Mouse (Mus musculus) cerebellum, adult 18-20 months (tissue): Measurements from ENCODE around the gene Ank3.

Source experiments
- DNase-seq, 2 experiments: peaks; one replicate each; pipeline ENCODE4 v3.0.0; 2021

Gene Ank3

DNA sequence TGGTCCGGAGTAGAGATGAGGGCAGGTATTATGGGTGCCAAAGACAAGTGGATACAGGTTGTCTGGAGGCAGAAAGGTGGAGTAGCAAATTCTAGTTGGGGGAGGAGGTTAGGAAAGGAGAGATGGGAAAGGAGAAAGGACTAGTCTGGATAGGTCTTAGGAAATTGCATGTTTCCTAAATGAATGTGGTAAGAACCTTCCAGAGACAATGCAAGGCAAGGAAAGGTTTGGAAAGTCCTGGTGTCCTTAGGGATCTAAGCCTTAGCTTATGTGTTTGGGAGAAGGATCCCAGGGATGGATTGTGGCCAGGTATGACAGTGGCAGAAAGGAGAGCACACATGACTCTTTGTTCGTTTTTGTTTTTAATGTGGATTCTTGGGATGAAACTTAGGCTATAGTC is 139.7 kb downstream of the Ank3 start:
- DNase-seq, result no peak

DNA sequence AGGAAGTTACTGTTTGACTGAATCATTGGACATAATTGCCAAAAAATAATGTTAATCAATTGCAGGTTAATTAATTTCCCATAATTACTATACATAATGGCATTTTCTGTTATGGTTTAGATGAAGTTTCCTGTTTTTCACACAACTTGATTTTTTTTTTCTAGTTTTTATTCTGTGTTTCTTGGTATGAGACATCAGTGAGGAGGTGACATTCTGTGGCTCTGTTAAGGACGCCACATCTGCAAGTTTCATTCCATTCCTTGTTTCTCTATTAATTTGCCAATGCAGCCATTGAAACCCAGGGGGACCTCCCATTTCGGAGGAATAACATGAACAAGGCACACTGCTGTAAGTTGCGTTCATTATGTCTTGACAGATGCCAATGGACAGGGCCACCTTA is 143.9 kb downstream of the Ank3 start:
- no peak for DNase-seq

DNA sequence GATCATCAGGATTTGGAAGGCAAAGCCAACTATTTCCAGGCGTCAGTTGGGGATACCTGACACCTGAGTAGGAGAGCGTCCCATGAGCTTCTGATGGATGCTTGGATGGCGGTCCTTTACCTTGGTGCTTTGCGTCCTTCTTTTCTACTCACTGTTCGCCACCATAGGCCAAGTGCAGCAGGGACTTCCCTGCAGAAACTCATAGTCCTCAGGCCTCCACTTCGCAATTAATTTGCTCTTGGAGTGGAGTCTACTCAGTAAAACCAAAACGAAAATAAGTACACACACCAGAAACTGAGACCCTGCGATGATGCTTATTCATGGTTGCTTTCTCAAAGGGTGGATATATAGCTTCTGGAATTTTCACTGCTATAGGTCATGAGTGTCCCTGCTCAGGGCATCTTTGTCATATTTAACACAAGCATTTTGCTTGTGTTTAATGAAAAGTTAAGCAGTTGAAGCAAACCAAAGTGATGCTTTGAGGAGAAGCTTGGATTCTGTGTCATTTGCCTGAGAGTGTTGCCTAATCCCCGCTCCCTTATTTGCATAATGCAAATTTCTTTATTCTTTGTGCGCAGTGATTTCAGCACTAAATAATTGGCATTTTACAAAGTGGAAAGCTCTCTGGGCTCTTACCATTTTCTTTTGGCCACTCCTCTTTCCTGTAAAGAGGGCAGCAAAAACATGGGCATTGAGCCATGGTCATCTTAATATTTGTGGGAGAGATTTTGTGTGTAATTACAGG is 145.5 kb downstream of the Ank3 start:
- no peak for DNase-seq

DNA sequence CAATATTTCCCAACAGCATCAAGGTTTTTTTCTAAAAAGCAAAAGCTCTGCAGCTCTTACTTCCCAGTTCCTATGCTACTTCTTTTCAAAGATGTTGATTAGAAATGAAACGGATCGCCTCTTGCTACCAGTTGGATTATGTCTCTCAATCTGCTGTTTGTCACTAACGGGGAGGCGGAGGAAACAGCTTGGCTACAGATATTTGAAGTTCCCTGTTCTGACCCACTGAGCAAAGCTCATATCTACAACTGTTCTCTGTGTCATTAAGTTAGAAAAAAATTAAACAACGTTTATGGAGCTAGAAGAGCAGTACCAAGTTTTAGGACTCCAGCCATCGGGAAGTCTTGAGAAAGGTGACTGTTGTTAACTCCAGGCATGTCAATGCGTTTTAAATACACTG is 146.1 kb downstream of the Ank3 start:
- DNase-seq, result no peak

DNA sequence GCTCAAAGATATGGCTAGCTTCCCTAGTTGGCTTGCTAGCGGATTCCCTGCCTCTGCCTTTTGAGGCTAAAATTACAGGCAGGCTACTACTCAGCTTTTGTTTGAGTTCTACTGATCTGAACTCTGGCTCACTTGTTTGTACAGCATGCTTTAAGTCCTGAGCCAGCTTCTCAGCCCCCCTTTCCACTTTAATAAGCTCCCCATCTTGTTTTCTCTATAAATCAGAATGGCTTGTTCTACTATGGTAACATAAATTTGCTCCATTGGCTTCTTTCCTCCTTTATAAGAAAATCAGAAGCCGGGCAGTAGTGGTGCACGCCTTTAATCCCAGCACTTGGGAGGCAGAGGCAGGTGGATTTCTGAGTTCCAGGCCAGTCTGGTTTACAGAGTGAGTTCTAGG is 147.4 kb downstream of the Ank3 start:
- no peak for DNase-seq

DNA sequence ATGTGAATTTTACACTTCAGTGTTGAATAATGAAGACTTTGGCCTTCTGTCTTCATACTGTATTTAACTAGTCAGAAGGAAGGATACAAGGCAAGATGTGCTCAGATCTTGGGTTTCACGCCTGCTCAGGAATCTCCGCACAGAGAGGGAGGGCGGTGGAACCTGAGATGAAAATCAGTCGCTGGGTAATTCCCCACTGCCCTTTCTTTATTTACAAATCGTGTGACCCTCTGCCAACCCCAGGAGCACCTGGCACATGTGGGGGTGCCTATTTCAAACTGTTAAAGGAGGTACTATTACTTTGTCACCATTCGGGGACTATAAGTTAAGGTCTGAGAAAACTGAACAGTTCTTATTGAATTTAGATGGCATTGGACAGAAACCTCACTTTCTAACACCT is 148.1 kb downstream of the Ank3 start:
- DNase-seq, result no peak

DNA sequence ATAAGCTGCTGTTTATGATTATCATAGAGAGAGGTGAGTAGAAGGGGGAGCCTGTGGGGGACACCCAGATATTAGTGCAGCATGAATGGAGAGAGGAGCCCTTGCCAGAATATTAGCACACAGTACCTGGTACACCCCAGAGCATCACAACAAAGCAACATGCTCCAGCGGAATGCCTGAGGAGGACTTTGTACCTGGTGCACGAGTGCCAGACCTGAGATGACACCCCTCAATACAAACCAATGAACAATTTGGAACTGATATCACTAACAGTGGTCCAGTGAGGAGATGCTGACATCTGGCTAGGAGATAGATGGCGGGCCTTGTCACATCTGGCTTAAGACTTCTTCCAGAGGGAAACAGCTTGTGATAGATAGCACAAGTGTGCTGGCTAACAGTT is 150.2 kb downstream of the Ank3 start:
- no peak for DNase-seq

DNA sequence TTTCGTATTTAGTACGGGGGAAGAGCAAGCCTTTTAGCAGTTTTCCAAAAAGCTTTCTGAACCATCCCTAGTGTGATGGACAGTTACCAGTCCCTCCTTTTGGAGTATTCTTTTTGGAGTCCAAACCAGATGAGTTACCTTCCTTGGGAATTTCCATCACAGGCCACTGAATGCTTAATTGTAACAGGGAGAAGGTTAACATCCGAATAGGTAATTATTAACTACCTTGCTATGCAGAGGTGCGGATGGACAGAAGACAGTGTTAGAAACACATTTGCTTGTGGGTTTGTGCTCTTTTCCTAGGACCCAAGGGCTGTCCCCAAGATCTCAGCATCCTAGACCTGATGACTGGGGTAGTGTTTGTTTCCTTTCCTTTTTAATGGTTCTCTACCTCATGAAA is 150.6 kb downstream of the Ank3 start:
- no peak for DNase-seq

DNA sequence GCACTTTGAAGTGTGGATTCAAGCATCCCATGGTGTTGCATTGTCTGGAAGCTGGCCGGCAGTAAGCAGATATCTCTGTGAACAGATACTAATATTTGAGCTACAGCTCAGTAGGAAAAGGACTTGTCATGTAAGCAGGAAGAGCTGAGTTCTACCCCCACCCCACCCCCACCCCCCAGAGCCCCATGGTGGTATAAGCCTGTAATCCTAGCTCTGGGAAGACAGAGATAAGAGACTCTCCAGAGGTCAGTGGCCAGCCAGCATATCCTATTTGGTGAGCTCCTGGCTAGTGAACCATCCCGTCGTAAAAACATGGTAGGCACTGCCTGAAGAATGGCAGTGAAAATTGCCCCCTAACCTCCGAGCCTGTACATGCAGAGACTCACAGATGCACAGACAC is 152.3 kb downstream of the Ank3 start:
- DNase-seq, result no peak

DNA sequence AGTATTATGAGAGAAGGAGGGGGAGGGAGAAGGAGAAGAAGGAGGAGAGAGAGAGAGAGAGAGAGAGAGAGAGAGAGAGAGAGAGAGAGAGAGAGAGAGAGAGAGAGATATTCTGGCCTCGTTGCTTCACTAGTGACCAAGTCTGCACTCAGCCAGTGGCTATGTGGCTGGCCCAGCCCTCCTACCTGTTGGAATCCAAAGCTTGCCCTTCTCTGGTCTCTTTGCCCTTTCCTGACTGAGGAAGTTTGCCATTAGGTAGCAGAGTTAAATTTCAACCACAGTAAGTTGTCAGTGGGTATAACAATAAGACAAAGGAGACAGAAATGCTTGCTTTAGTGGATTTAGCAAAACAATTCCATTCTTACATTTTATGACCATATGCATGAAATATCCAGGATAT is 154.5 kb downstream of the Ank3 start:
- DNase-seq, result no peak

DNA sequence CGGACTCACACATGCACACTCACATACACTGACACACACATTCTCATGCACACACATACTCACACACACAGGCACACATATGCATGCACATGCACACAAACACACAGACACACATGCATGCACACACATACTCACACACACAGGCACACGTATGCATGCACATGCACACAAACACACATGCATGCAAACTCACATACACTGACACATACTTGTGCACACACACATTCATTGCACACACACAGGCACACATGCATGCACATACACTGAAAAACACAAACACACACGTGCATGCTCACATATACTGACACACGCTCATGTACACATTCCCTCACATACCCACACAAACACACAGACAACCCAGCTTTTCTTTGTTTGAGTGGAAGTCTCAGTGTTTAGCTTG is 157.0 kb downstream of the Ank3 start:
- no peak for DNase-seq

DNA sequence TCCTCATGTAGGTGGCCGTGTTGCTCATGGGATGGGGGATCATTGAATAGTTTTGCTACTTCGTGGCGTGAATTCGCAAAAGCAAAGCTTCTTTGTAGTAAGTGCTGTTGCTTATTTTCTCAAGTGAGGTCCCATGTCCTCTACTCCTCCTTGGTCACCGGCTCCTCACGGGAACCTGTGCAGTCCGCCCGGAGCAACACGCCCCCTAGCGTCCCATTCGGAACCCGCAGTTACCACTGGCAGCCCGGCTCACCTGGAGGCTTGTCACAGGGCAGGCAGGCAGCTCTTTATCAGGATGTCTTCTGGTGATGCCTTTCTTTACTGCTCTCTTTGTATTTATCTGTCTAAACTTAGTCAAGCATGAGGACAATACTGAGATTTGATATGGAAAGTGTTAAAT is 157.7 kb downstream of the Ank3 start:
- DNase-seq, result peak; percentile 69 to 81

DNA sequence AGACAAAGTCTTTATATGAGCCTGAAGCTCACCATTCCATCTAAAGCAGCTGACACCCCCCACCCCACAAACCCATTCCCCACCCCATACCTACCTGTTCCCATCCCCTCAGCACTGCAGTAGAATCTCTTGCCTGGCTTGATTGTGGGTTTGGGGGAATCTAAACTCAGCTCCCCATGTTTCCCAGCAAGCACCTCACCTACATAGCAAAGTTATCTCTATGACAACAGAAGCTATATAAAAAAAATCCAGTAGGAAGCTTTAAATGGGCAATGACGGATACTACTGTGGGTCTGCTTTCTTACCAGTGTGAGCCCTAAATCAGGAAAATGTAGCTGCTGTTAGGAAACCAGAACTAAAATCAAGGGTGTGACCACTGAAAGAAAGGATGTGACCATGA is 161.7 kb downstream of the Ank3 start:
- no peak for DNase-seq

DNA sequence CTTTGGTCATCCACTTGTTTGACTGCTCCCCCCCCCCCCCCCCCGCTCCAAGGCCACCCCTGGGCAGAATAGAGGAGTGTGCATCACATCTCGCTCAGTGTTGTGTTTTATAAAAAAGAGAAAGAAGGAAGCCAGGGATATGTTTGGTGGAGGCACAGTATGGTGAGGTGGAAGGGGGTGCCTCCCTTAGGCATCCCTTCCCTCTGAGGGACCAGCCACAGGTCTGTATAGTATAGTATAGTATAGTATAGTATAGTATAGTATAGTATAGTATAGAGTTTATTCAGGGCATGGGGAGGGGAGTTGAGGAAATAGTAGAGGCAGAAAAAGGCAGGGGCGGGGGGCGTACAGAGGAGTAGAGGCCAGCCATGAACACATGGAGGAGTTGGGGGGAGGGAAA is 164.4 kb downstream of the Ank3 start:
- no peak for DNase-seq

DNA sequence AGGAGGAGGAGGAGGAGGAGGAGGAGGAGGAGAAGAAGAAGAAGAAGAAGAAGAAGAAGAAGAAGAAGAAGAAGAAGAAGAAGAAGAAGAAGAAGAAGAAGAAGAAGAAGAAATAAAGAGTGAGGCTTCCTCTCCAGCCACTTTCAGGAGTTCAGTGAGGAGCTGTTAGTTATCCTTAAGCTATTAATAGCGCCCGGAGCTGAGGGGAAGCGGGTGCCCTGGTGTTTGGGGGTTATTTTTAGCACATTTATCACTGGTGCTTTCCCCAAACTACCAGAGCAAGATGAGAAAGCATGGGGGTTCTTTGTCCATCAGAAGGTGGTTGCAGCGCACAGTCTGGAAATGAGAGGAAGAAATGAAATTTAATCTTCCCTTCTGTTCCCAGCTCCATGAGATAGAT is 166.5 kb downstream of the Ank3 start:
- no peak for DNase-seq

DNA sequence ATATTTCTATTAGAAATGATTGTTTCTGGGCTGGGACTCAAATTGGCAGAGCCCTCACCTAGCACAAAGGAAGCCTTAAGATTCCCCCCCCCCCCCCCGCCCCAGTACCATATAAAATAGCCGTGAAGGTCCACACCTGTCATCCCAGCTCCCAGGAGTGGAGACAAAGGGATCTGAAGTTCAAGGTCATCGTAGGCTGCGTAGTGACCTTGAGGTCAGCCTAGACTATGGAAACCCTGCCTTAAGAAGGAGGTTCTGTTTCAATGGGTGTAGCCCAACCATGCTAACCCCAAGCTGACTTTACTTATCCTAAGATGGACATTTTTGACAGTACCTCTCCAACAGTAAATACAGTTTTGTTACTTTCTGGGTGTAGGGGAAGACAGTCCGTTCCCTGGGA is 170.4 kb downstream of the Ank3 start:
- DNase-seq, result no peak

DNA sequence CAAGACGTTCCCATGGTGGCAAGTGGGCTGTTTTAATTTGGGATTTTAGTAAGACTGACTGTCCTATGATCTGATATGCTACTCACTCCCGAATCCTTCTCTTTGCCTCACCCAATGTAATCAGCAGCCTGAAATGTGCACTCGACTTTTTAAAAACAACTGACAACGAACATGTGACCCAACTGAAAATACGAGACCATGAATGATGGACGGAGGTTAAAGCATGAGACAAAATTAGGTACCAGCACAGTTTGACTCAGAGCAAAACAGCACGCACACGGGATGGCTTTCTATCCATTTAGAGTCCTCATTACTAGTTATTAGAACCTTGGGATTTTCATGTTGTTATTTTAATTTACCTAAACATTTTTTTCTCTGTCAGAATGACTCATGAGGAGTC is 171.2 kb downstream of the Ank3 start:
- DNase-seq, result no peak

DNA sequence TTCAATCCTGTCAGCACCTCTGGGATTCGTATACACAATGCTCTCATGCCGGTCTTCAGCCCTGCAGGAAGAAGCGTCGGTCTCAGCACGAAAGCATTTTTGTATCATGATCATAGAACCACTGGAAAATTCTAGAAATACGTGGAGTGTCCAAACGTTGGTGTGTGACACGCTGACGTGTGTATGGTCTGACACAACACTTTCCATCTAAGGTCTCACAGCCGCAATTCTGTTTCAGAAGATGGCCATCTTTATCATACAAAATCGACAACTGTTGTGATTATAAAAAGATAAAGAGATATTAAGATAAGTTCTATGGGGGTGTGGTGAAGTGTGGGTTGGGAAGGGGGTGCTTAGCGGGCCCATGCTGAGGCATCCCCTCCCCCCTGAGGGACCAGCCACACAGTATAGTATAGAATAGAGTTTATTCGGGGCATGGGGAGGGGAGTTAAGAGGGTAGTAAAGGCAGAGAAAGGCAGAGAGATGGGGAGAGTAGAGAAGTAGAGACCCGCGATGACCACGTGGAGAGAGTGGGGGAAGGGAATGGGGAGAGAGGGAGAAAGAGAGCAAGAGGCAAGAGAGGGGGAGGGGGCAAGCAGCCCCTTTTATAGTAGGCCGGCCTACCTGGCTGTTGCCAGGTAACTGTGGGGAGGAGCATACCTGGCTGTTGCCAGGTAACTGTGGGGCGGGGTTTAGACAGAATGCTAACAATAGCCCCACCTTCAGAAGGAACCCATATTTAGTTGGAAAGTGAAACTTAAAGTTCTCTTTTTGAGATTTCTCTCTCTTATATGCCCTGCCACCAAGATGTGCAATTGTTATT is 172.1 kb downstream of the Ank3 start:
- no peak for DNase-seq

DNA sequence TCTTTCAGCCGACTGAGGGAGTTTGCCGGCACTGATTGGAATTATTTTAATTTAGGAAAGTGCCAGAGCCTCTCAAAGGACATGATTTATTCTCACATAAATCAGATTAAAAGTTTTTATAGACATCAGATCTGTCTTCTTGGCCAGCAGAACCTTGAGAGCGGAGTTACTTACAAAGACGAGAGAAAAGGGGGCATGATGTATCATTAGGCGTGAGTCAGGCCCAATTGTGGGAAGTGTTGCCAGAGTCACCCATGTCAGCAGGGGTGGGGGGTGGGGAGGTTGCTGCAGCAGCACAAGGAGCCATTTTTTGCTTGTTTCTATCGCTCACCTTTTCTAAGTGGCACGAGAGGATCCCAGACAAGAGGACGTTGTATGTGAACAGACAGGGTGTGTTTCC is 172.8 kb downstream of the Ank3 start:
- no peak for DNase-seq

DNA sequence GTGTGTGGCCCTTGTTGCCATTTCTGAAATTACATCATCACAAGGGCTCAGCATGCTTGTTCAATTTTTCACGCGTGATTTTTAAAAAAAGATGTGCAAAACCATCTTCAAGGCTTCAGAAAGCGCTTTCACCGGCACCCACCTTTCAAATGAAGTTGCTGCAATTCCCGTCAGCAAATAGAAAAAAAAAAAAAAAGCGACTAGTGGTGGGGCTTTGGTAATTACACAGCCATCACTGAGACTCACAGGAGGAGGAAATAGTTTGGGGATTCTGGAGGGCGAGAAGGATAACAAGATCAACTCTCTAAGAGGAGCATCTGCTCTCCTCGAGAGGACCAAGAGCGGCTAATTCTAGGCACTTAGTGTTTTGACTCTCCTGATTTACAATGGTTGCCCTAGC is 173.4 kb downstream of the Ank3 start:
- DNase-seq, result no peak

DNA sequence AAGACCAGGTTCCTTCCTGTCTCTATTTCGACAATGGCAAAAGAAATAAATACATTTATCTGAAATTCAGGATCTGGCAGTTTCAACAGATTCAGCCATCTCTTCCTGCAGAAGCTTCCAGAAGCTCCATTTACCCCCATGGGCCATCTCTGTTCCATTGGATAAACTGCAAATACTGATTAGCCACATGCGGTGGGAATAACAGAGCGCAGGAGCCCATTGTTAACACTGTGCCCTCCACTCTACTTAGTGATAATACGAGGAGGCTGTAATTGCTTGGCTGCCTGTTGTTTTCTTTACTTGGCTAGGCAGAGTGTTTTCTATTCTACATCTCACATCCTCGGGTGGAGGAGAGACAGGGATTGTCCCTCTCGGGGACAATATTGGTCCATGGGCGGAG is 174.5 kb downstream of the Ank3 start:
- no peak for DNase-seq

DNA sequence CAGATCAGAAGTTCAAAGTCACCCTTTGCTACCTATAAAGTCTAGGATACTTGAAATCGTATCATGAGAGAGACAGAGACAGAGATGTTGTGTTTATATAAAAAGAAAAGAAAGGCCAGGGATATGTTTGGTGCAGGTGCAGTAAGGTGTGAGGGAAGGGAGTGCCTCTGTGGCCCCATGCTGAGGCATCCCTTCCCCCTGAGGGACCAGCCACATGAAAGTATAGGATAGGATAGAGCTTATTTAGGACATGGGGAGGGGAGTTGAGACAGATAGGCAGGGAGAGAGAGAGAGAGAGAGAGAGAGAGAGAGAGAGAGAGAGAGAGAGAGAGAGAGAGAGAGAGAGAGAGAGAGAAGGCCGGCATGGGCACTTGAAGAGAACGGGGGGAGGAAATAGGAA is 175.2 kb downstream of the Ank3 start:
- DNase-seq, result no peak

DNA sequence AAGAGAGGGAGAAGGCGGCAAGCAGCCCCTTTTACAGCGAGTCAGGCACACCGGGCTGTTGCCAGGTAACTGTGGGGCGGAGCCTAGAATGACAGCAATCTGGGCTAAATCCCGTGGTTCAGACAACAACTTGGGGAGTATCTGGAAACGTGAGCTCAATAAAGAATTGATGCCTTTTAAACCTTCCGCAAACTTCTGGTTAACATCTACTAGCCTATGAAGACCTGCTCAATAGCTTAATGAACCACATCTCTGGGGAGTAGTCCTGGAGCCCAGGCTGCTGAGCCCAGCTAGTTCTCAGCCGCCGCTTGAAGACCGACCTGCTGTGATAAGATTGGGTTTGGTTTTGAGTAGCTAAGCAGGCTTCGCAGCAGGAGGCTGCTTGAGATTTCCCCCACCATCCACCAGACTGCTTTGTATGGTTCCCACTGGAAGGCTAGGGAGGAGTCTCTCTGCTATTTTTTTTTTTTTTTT is 175.7 kb downstream of the Ank3 start:
- DNase-seq, result peak; percentile 28 to 39

DNA sequence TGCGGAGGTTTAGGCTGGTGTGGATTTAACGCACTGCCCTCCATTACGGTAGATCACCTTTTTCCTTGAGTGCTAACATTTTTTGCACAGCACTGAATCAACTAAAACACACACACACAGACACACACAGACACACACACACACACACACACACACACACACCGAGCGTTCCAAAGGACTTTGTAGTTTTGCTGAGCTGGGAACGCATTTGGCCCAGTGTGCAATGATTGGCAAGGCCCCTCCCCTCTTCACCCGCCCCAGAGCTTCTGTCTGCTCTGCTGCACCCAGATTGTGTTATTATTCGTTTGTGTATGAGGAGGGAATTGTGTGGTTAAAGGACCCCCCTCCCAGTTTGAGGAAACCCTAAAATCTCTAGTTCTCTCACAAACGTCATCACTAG is 176.3 kb downstream of the Ank3 start:
- DNase-seq, result no peak

DNA sequence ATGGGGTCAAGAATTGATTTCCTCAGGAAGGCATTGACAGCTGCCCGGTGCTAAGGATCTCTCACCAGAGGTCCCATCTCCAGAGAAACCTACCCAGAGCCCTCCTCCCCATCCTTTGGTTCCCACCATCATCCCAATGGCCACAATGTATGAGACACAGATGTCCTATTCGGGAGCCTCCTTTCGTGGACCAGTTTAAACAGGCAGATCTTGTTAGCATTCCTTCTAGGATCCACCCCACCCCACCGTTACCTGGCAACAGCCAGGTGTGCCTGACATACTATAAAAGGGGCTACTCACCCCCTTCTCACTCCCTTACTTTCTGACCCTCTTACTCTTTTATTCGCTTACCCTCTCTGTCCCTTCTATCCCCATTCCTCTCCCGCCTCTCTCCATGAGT is 176.9 kb downstream of the Ank3 start:
- DNase-seq, result no peak
